Mouse (Mus musculus) bone marrow macrophage, adult 2 months (primary cell): ENCODE data around the gene Xdh.

Experiments used
- CTCF ChIP-seq: IDR thresholded peaks from 2 replicates; pipeline ENCODE4 v1.5.1; 2012; ENCODE audit warnings: low read depth, mild to moderate bottlenecking, low read length, moderate library complexity
- POLR2A ChIP-seq: IDR thresholded peaks from 2 replicates; pipeline ENCODE4 v1.6.1; 2012; ENCODE audit warnings: mild to moderate bottlenecking, low read depth, low read length, borderline replicate concordance

DNA sequence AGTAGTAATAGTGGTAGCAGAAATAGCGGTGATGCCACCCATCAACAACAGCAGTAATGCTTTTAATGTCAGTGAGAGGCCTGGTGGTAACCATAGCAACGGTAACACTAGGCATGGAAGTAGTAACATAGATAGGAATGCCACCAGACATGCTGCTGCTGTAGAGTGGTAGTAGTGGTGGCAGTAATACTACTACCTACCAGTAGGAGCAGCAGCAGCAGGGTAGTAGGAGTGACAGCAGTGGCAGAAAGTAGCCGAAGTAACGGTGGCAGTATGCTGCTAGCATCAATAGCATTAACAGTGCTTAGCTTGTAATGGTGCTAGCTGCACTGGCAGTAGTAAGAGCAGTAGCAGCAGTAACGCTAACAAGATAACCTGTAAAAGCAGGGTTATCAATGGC is 32.3 kb downstream of the Xdh start:
- TF ChIP-seq CTCF (no peak), POLR2A (no peak)
